Mouse (Mus musculus): ENCODE measurements around the gene Cacnb3.

Gene Cacnb3

GRCm38 (mm10) chr15:98635291-98635841 lies 4.7 kb downstream of the Cacnb3 start:
- peak; percentile 17 for DNase-seq (ENCODE audit: low read depth, low spot score)

- no peak for DNase-seq (ENCODE audit: low read depth, low spot score)
Observed at GRCm38 (mm10) chr15:98636517-98636916, 5.9 kb downstream of the Cacnb3 start.

GRCm38 (mm10) chr15:98637155-98637554 lies 6.5 kb downstream of the Cacnb3 start:
- no peak for DNase-seq (ENCODE audit: low read depth, low spot score)

GRCm38 (mm10) chr15:98640157-98640556 lies 9.5 kb downstream of the Cacnb3 start:
- DNase-seq (ENCODE audit: low read depth, low spot score): no peak

- no peak for DNase-seq (ENCODE audit: low read depth, low spot score)
Observed at GRCm38 (mm10) chr15:98644406-98644805, 13.8 kb downstream of the Cacnb3 start.

GRCm38 (mm10) chr15:98645057-98646026 lies 14.7 kb downstream of the Cacnb3 start:
- no peak for DNase-seq (ENCODE audit: low read depth, low spot score)

- DNase-seq (ENCODE audit: low read depth, low spot score): no peak
Observed at GRCm38 (mm10) chr15:98646737-98647136, 16.1 kb downstream of the Cacnb3 start.

- DNase-seq (ENCODE audit: low read depth, low spot score): no peak
Observed at GRCm38 (mm10) chr15:98647308-98647707, 16.7 kb downstream of the Cacnb3 start.

GRCm38 (mm10) chr15:98648071-98648470 lies 17.4 kb downstream of the Cacnb3 start:
- DNase-seq (ENCODE audit: low read depth, low spot score): no peak

- no peak for DNase-seq (ENCODE audit: low read depth, low spot score)
Observed at GRCm38 (mm10) chr15:98651431-98651830, 20.8 kb downstream of the Cacnb3 start.

GRCm38 (mm10) chr15:98652174-98652573 lies 21.5 kb downstream of the Cacnb3 start:
- no peak for DNase-seq (ENCODE audit: low read depth, low spot score)

GRCm38 (mm10) chr15:98656982-98657751 lies 26.5 kb downstream of the Cacnb3 start:
- peak; percentile 53 for DNase-seq (ENCODE audit: low read depth, low spot score)

GRCm38 (mm10) chr15:98662198-98662566 lies 31.5 kb downstream of the Cacnb3 start:
- DNase-seq (ENCODE audit: low read depth, low spot score): no peak

GRCm38 (mm10) chr15:98662567-98663545 lies 32.2 kb downstream of the Cacnb3 start, which contains the start of gene Ddx23:
TSS of gene Ddx23 (minus strand) at chr15:98662894.
- DNase-seq (ENCODE audit: low read depth, low spot score): peak; percentile 98

GRCm38 (mm10) chr15:98664042-98664907 lies 33.6 kb downstream of the Cacnb3 start:
- peak; percentile 89 for DNase-seq (ENCODE audit: low read depth, low spot score)

- DNase-seq (ENCODE audit: low read depth, low spot score): peak; percentile 90
Observed at GRCm38 (mm10) chr15:98672592-98672991, 42.0 kb downstream of the Cacnb3 start.

GRCm38 (mm10) chr15:98673732-98674131 lies 43.1 kb downstream of the Cacnb3 start:
- peak; percentile 22 for DNase-seq (ENCODE audit: low read depth, low spot score)

GRCm38 (mm10) chr15:98674284-98674993 lies 43.8 kb downstream of the Cacnb3 start:
- DNase-seq (ENCODE audit: low read depth, low spot score): no peak

- DNase-seq (ENCODE audit: low read depth, low spot score): no peak
Observed at GRCm38 (mm10) chr15:98674994-98675545, 44.4 kb downstream of the Cacnb3 start.
